Mouse (Mus musculus) c-Kit-positive CD71-positive TER-119-positive erythroid progenitor cells, embryonic 14.5 days (primary cell): Measurements from ENCODE around the gene Coa4.
"Not testable (repeated sequence)": the region's sequence is repeated elsewhere in the genome, so short reads cannot be mapped to it uniquely, and the experiment has no call there.

ENCODE experiments used
- DNase-seq: peaks from one replicate; pipeline ENCODE4 v3.0.0-alpha.2; 2013; ENCODE audit warnings: low spot score

Gene Coa4

GRCm38 (mm10) chr7:100561861-100562587, 25.2 kb downstream of the Coa4 start:
- no peak for DNase-seq

GRCm38 (mm10) chr7:100567238-100567637, 30.4 kb downstream of the Coa4 start:
- DNase-seq = not testable (repeated sequence)

DNA sequence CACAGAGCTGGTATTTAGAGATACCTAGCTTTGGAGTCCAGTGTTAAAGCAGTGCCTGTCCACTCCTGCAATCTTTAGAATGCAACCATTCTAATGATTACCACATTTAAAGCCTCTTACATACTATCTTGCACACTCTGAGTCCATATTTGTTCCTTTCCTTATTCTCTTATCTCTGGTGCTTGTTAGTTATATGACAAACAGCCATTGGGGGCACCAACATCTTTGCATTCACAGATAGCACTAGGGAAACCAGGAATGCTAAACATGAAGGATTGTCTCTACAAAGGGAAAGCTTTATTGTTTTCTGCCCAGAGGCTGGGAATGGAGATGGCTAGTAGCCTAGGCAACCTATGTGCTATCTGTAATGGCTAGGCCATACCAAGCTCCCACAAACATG, 33.0 kb downstream of the Coa4 start:
- DNase-seq = no peak

DNA sequence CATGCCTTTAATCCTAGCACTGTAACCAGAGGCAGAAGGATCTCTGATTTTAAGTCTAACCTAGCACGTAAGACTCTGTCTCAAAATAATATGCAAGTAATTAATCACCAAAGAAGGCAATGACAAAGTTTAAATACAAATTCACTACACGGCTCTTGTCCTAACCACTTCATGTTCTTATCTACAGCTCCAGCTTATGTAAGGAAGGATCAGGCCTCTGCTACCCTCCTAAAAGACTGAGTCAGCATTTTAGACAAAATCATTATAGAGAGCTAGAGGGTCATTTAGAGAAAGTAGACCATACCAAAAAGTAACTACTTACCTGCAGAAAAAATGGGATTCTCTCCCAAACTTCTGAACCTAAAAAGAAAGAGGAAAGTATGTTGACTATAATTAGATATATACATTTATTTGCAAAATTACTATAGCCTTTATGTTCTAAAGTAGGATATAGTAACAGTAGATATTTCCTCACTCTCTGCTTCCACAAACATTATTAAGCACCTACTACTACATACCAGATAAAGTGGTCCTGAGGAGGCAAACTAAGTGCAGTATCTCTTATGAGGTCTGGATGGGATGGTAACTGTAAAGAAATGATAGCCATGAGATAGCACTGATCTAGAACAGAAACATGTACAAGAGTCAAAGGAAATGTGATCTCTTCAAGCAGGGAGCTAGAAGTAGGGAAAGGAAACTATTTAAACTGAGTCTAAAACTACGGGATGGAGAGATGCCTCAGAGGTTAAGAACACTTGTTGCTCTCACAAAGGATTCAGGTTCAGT, 34.3 kb downstream of the Coa4 start:
- DNase-seq = peak; percentile 65

GRCm38 (mm10) chr7:100572061-100572460, 35.2 kb downstream of the Coa4 start:
- no peak for DNase-seq

DNA sequence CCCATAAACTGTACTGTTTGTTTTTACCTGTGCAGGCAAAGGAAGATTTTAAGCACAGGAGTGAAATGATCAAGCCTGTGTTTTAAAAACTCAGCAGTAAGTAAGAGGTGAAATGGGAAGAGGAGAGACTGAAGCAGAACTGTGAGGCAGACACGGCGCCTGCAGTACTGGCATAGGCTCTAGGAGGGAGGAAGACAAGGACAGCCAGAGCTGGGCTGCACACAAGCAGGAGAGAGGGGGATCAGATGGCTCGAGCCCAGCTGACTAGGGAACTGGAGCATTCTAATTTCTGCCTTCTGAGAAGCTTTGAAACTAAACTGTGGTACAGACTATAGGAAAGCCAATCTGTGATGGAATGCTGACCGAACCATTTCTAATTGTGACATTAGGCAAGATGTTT, 35.8 kb downstream of the Coa4 start:
- no peak for DNase-seq

DNA sequence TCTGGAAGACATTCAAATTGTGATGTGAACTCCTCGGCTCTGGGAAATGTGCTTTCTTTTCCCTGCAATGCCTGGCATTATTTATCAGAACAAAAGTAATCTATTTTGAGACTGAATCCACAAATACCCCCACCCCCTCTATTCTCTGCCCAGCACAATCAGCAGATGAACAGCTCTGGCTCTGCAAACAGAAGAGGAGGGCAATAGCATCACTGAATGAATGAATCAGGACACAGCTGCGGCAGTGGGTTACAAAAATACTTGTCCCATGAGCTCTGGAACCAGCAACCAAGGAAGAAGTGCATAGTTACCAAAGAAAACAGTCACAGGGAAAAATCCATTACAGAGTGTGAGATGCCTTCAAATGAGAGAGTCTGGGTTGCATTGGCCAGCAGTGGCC, 41.9 kb downstream of the Coa4 start:
- no peak for DNase-seq

DNA sequence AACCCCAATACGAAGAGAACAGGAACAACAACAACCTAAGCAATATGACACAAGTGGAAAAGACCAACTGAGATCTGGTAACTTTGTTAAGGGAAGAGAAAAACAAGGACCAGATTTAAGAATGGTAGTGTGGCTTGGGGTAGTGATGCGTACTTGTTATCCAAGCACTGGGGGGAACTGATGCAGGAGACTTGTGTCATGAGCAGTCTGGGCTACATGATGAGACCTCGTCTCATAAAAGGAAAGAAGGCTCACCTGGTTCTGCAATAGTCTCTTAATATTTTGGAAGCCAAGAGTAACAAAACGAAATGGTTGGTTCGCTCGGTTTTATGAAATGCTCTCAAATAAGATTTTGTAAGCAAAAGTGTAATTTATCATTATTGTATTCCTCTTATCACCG, 45.4 kb downstream of the Coa4 start:
- no peak for DNase-seq

DNA sequence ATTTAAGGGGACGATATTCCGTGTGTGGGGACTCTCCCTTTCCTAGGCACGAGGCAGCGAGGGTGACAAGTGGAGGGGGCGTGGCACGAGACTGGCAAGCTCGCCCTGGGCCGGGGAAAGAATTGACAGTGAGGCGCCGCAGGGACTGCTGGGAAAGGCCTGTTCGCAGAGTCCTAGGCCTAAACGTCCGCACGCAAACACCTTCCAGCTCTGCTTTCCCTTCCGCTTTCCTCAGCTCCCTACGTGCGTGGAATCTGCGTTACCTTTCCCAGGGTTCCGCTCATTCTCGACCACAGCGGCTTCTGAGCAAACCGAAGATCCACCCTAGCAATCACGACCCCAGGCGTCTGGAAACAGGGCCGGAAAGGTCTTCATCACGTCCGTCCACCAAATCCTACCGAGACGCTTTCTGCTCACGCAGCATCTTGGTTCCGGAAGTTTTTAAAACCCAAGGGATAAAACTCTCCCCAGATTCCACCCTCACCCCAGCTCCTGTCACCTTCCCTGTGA, 45.9 kb downstream of the Coa4 start:
- DNase-seq = peak; percentile 89

- DNase-seq = no peak
Measured at GRCm38 (mm10) chr7:100589816-100590215, 52.9 kb downstream of the Coa4 start.
